Mouse (Mus musculus) bone marrow, adult 2 months (tissue): ENCODE measurements around the gene Trappc6a.

ENCODE experiments used
- CTCF ChIP-seq: fragments of 200-500 bp; IDR thresholded peaks from 2 replicates; pipeline ENCODE4 v1.5.1; 2011; ENCODE audit warnings: low read length, control low read depth; ENCODE audit not compliant: control insufficient read depth, insufficient read depth
- POLR2A ChIP-seq: fragments of 200-500 bp; IDR thresholded peaks from 2 replicates; pipeline ENCODE4 v1.6.1; 2011; ENCODE audit warnings: low read depth, mild to moderate bottlenecking, control low read depth, low read length, borderline replicate concordance; ENCODE audit not compliant: control insufficient read depth

- TF ChIP-seq CTCF (no peak), POLR2A (peak; percentile 87)
Measured at GRCm38 (mm10) chr7:19508150-19508923, at the start of gene Trappc6a, which contains the start of gene Bloc1s3.
